Mouse (Mus musculus): ENCODE data around the gene 4930447F04Rik.

Gene 4930447F04Rik

GRCm38 (mm10) chrX:66304124-66304523 is at the start of gene 4930447F04Rik:
Gene 4930447F04Rik, minus strand, starts transcription at chrX:66304224.
- no peak for DNase-seq

All from kidney, postnatal 10 days (tissue).